Mouse (Mus musculus): ENCODE data around the gene Acly. TPM values are rescaled to one million over a fixed set of nuclear protein-coding genes. Genes with fewer than 3 reads are reported as not detected.

The Acly gene
- polyA plus RNA-seq, 1 experiment from 2014 or later: 255 TPM

DNA sequence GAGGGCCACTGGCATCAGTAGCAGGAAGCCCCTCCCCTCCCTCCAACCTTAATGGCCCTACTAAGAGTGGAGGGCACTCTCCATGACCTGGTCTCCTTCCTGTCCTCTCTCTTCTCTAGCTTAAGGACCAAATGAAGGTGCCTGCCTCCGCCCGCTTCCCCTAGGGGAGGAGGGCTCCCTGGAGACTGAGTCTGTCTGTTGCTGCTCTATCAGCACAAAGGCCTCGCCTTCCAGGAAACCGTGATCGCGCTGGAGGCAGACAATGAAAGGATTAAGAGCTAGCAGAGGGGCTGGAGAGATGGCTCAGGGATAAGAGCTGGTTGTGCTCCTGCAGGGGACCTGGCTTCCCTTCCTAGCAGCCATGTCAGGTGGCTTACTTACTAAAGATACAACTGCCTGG, 26.5 kb downstream of the Acly start:
- Histone ChIP-seq H3K4me1 (replicated peaks) (no peaks in the 10 kb centered on the region), H3K4me2 (no peak overlapping the region), H3K9ac (no peak overlapping the region), H3K27me3 (no peaks in the 10 kb centered on the region), H3K4me3 (no peak overlapping the region), H3K27ac (no peak overlapping the region), H3K36me3 (peaks cover 100% of the 10 kb centered on the region), H3K9me3 (no peaks in the 10 kb centered on the region)
- 45% methylated on average over 6 of the region's 6 CpGs for WGBS
- ATAC-seq (ENCODE audit: low FRiP score): no peak

DNA sequence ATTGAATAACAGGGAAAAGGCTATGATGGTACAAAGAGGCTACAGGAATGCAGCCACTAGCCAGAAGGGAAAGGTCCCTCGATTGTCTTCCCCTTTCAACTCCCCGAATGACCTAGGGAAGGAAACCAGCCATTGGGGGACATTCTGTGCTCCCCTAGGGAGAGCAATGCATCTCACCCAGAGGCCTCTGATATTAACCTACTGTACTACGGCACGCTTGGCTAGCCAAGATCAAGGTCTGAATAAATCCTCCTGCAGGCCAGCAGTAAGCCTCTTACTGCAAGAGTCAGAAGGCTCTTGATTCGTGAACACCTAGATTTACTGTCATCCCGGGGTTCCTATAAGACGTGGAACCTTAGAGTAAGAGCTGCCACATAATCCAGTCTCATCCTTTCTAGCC, 27.1 kb downstream of the Acly start:
- no peak for ATAC-seq (ENCODE audit: low FRiP score)
- Histone ChIP-seq H3K9me3 (no peaks in the 10 kb centered on the region), H3K27me3 (no peaks in the 10 kb centered on the region), H3K4me1 (replicated peaks) (no peaks in the 10 kb centered on the region), H3K27ac (no peak overlapping the region), H3K4me3 (no peak overlapping the region), H3K9ac (no peak overlapping the region), H3K4me2 (no peak overlapping the region), H3K36me3 (peaks cover 100% of the 10 kb centered on the region)
- 92% methylated on average over 7 of the region's 7 CpGs for WGBS

DNA sequence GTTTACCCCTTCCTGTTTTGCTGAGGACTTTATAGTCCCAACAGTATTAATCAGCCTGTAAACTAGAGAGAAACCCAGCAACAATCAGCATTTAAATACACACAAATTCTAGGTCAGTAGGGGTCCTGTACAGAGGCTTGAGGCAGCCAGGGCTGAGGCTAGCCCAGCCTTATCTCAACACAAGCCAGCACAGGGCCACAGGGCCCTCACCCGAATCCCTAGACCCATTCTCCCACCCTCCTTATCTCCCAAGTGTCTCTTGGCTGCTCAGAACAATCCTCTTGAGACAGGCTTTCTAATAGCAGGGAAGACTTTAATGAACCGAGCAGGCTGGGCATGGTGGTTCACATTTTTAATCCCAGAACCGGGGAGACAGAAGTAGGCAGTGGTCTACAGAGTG, 27.6 kb downstream of the Acly start:
- 83% methylated on average over 3 of the region's 3 CpGs for WGBS
- no peak overlapping the region for H3K4me3 ChIP-seq
- H3K27ac ChIP-seq: no peak overlapping the region
- no peak overlapping the region for H3K9ac ChIP-seq
- no peak overlapping the region for H3K4me2 ChIP-seq
- H3K36me3 ChIP-seq: peaks cover 100% of the 10 kb centered on the region
- no peaks in the 10 kb centered on the region for H3K4me1 ChIP-seq (replicated peaks)
- H3K9me3 ChIP-seq: no peaks in the 10 kb centered on the region
- H3K27me3 ChIP-seq: no peaks in the 10 kb centered on the region
- no peak for ATAC-seq (ENCODE audit: low FRiP score)

DNA sequence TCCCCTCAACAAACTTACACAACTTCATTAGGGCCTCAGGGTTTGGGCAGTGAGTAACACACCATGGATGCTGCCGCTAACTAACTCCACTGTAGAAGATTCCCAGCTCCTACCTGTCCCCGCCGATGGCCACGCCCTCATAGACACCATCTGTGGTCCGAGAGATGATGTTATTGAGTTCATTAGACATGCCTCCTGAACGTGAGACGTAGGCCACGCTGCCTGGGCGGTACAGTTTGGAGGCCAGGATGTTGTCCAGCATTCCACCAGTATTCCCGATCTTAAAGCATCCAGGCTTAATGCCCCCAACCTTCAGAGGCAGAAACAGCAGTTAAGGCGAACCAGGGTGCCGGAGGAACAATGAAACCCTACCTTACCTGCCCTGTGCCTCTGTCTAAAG, 34.0 kb downstream of the Acly start:
- H3K36me3 ChIP-seq: peaks cover 96% of the 10 kb centered on the region
- no peaks in the 10 kb centered on the region for H3K9me3 ChIP-seq
- no peak overlapping the region for H3K27ac ChIP-seq
- no peak for ATAC-seq (ENCODE audit: low FRiP score)
- no peaks in the 10 kb centered on the region for H3K27me3 ChIP-seq
- H3K9ac ChIP-seq: no peak overlapping the region
- 91% methylated on average over 12 of the region's 12 CpGs for WGBS
- H3K4me3 ChIP-seq: no peak overlapping the region
- no peak overlapping the region for H3K4me2 ChIP-seq
- H3K4me1 ChIP-seq (replicated peaks): no peaks in the 10 kb centered on the region

DNA sequence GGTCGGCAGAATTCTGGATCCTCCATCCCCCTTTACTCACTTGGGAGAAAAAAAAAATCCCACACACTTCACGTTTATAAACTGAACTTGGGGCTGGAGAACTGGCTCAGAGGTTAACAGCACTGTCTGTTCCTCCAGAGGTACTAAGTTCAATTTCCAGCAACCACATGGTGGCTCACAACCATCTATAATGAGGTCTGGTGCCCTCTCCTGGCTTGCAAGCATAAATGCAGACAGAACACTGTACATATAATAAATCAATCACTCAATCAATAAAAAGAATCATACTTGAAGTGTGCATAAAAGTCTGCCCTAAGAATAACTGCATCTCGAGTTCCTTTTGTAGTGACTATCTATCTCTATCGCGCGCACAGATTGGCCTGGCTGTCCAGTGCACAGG, 36.8 kb downstream of the Acly start:
- H3K9me3 ChIP-seq: no peaks in the 10 kb centered on the region
- no peak overlapping the region for H3K27ac ChIP-seq
- no peaks in the 10 kb centered on the region for H3K27me3 ChIP-seq
- ATAC-seq (ENCODE audit: low FRiP score): no peak
- no peak overlapping the region for H3K9ac ChIP-seq
- WGBS: 93% methylated on average over 6 of the region's 6 CpGs
- no peak overlapping the region for H3K4me2 ChIP-seq
- peaks cover 95% of the 10 kb centered on the region for H3K36me3 ChIP-seq
- no peak overlapping the region for H3K4me3 ChIP-seq
- no peaks in the 10 kb centered on the region for H3K4me1 ChIP-seq (replicated peaks)

DNA sequence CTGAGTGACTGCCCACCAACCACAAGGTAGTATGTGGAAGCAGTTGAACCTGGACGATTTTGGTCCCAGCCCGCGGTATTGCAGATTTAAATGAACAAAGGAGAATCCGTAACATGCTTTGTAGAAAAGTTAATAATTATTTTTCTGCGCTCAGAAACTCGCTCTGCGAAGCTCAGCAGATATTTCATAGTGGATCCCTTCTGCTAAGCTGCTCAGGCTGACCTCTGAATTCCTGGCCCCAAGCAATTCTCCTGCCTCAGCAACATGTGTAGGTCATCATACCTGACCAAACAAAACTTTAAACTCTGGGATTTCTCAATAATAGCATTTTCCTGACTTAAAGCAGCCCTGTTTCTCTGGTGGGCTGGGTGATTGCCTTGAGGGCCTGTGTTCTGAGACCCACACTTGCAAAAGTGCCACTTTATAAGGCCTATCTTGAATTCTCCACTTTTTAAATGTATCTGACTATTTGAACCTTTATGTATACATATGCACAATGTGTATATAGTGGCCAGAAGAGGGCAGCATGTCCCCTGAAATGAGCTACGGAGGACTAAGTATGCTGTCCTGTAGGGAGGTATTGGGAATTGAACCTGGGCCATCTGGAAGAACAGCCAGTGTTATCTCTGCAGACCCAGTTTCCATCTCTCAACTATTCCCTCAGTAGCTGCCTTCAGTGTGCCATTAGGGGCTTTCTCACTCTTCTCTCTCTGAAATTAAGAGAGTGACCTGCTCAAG, 41.8 kb downstream of the Acly start:
- no peak overlapping the region for H3K4me3 ChIP-seq
- peaks cover 99% of the 10 kb centered on the region for H3K36me3 ChIP-seq
- no peak for ATAC-seq (ENCODE audit: low FRiP score)
- 92% methylated on average over 8 of the region's 8 CpGs for WGBS
- no peaks in the 10 kb centered on the region for H3K9me3 ChIP-seq
- H3K27ac ChIP-seq: no peak overlapping the region
- H3K4me2 ChIP-seq: no peak overlapping the region
- H3K4me1 ChIP-seq (replicated peaks): no peaks in the 10 kb centered on the region
- H3K27me3 ChIP-seq: no peaks in the 10 kb centered on the region
- H3K9ac ChIP-seq: no peak overlapping the region

DNA sequence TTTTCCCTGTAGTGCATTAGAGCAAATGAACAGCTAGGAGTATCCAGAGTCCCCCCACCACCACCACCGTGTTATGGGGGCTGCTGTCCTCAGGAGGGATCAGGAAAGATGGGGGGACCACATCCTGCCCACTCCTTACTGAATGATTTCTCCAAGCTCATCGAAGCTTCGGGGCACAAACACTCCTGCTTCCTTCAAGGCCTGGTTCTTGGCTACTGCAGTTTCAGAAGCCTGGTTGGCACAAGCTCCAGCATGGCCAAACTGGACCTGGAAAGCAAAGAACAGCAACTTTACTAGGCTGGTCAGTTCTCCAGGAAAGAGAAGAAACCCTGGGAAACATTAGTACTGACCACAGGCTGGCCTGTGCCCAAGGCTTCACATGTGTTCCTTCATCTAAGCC, 43.3 kb downstream of the Acly start:
- 97% methylated on average over 3 of the region's 3 CpGs for WGBS
- Histone ChIP-seq H3K27ac (no peak overlapping the region), H3K4me1 (replicated peaks) (no peaks in the 10 kb centered on the region), H3K4me2 (no peak overlapping the region), H3K27me3 (no peaks in the 10 kb centered on the region), H3K9me3 (no peaks in the 10 kb centered on the region), H3K9ac (no peak overlapping the region), H3K4me3 (no peak overlapping the region), H3K36me3 (peaks cover 99% of the 10 kb centered on the region)
- no peak for ATAC-seq (ENCODE audit: low FRiP score)

DNA sequence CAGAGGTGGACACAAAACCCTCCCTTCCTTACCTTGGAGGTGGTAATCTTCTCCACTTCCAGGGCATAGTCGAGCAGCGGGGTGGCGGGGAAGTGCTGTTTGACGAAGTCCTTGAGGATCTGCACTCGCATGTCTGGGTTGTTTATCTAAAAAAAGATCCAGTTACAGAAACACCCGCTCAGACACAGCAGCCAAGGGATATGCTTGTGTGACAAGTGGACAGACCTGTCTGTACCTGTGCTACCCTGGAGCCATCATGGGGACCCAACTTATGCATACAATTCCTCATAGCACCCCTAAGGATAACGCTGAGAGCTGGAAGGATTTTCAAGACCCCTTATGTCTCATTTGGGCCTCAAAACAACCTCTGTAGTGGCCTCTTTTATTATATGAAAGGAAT, 48.6 kb downstream of the Acly start:
- ATAC-seq (ENCODE audit: low FRiP score): no peak
- H3K4me2 ChIP-seq: no peak overlapping the region
- H3K27ac ChIP-seq: no peak overlapping the region
- H3K4me3 ChIP-seq: no peak overlapping the region
- H3K27me3 ChIP-seq: no peaks in the 10 kb centered on the region
- no peak overlapping the region for H3K9ac ChIP-seq
- WGBS: 90% methylated on average over 7 of the region's 7 CpGs
- no peaks in the 10 kb centered on the region for H3K4me1 ChIP-seq (replicated peaks)
- no peaks in the 10 kb centered on the region for H3K9me3 ChIP-seq
- H3K36me3 ChIP-seq: peaks cover 83% of the 10 kb centered on the region

DNA sequence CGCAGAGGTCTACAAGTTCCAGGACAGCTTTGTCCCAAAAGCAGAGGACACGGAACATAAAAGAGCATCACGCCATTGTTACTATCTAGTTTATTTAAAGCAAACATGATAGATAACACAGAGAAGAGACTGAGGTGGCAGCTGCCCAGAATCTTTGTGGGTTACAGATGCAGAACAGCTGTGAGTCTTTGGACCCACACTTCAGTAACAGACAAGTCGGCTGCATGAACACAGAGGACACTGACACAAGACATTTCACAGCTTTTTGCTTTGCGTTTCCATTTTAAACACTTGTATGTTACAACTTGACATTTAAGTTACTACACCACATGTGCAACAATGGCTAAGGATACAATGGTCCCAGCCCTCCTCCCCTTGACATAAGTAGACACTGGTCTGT, 51.5 kb downstream of the Acly start:
- no peak overlapping the region for H3K4me2 ChIP-seq
- 94% methylated on average over 5 of the region's 5 CpGs for WGBS
- H3K4me1 ChIP-seq (replicated peaks): peaks cover 2% of the 10 kb centered on the region
- peaks cover 54% of the 10 kb centered on the region for H3K36me3 ChIP-seq
- no peak overlapping the region for H3K9ac ChIP-seq
- H3K9me3 ChIP-seq: no peaks in the 10 kb centered on the region
- no peak overlapping the region for H3K27ac ChIP-seq
- no peaks in the 10 kb centered on the region for H3K27me3 ChIP-seq
- no peak overlapping the region for H3K4me3 ChIP-seq
- no peak for ATAC-seq (ENCODE audit: low FRiP score)

DNA sequence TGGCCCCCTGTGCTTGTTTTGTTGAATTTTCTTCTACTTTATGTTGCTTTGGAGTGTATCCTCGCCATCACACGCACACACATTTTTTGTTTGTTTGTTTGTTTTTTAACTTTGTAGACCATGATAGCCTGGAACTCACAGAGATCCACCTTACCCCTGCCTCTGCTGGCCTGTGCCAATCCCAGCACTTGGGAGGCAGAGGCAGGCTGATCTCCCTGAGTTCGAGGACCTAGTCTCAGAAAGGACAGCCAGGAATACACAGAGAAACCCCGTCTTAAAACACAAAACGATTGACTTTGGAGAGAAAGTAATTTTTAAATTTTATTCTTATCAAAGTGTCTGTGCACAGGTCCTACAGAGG, 54.9 kb downstream of the Acly start:
- WGBS: 30% methylated on average over 5 of the region's 5 CpGs

DNA sequence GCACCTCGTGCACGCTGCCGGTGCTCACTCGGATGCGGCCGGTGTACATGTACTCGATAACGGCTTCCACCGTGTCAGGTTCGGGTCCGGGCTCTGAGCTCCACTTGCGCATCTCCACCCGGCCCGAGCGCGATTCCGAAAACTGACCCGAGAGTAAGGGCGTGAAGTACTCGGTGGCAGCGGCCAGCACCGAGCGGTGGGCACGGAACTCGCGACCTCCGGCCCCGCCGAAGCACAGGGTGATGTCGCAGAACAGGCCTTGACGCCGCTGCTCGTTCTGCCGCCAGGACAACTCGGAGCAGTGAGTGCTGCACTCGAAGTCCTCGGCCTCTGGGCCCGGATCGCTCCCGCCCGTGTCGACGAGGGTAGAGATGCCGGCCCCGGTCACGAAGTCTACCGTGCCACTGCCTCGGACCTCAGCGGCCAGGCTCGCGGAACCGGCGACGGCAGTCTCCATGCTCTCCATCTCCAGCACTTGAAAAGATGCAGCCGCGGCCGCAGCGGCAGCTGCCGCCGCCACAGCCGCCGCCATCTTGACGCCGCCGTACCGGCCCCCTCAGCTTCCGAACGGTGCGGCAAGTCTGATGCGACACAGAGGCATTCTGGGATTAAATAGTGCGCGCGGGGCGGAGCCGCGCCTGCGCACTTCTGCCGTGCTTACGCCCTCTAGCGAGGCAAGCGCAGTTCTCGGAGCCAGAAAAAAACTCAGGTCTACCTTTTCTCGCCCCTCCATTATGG, 55.4 kb downstream of the Acly start, which contains the start of gene Klhl11:
TSS of gene Klhl11 (minus strand) at position 545 of the 738 bp plus-strand sequence.
- H3K9ac ChIP-seq: peak within 1 kb of the TSS; percentile 92
- peak within 1 kb of the TSS; percentile 83 for H3K4me3 ChIP-seq
- under 1% methylated on average over 83 of the region's 83 CpGs for WGBS
- no peaks in the 10 kb centered on the region for H3K27me3 ChIP-seq
- H3K4me1 ChIP-seq (replicated peaks): peaks cover 28% of the 10 kb centered on the region
- peak within 1 kb of the TSS; percentile 82 for H3K4me2 ChIP-seq
- ATAC-seq (ENCODE audit: low FRiP score): peak; percentile 90
- peak within 1 kb of the TSS; percentile 93 for H3K27ac ChIP-seq
- H3K9me3 ChIP-seq: no peaks in the 10 kb centered on the region
- H3K36me3 ChIP-seq: peaks cover 16% of the 10 kb centered on the region

More for the DNA sequence above, 54.9 kb downstream of the Acly start:
- peaks cover 21% of the 10 kb centered on the region for H3K36me3 ChIP-seq
- no peak for ATAC-seq (ENCODE audit: low FRiP score)
- peak overlapping the region; percentile 83; the same call in 1 of the 2 replicates for H3K4me3 ChIP-seq
- H3K27ac ChIP-seq: no peak overlapping the region
- H3K9ac ChIP-seq: no peak overlapping the region; the same call in 1 of the 2 replicates
- no peaks in the 10 kb centered on the region for H3K9me3 ChIP-seq
- no peaks in the 10 kb centered on the region for H3K27me3 ChIP-seq
- no peak overlapping the region for H3K4me2 ChIP-seq
- H3K4me1 ChIP-seq (replicated peaks): peaks cover 28% of the 10 kb centered on the region

DNA sequence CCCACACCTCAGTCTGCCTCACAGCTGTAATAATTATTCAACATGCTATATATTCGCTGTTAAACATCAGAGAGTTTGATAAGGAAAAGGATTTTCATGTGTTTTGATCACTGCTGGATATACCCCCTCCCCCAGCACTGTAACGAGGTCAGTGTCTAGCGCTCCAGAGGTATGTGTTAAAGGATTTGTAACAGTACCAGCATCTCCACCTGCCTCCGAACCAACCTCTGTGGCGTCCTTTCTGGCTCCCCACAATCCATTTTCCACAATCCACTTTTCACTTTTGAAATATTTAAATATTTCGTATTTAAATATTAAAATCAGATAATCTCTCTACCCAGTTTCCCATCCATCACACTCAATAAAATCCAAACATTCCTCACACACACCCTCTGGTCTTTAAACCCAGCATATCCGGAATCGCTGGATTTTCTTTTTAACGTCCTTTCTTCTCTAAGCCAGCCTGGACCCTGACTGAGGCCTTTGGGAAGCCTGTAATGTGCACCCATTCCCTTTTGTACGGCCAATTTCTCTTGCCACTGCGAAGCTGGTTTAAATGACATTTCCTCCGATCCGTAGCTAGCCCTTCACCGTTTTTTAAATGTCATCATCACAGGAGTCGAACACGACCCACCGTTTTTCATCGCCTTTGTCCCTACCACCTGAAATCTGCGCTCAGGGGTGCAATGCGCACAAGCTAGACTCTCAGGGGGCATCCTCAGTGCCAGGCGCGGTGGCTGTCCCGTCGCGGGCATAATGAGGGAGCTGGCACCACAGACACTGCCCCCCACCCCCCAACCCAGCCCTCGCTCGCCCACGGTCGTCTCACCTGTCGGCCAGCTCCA, 56.2 kb downstream of the Acly start:
- ATAC-seq (ENCODE audit: low FRiP score): peak; percentile 28; the same call in 1 of the 2 replicates

More for the DNA sequence above, 56.2 kb downstream of the Acly start:
- Histone ChIP-seq H3K27me3 (no peaks in the 10 kb centered on the region), H3K4me2 (peak overlapping the region; percentile 82), H3K9me3 (no peaks in the 10 kb centered on the region), H3K36me3 (peaks cover 11% of the 10 kb centered on the region), H3K27ac (peak overlapping the region; percentile 93), H3K9ac (peak overlapping the region; percentile 92), H3K4me3 (peak overlapping the region; percentile 83), H3K4me1 (replicated peaks) (peaks cover 33% of the 10 kb centered on the region)
- WGBS: 3% methylated on average over 30 of the region's 30 CpGs
